Mouse (Mus musculus): ENCODE results near the gene Ccr3.
"Not testable (repeated sequence)": the region's sequence is repeated elsewhere in the genome, so short reads cannot be mapped to it uniquely, and the experiment has no call there.

Gene Ccr3

GRCm38 (mm10) chr9:124053532-124053931 lies 31.8 kb downstream of the Ccr3 start:
- in situ Hi-C loops (cut with MboI) = no loop called here

- in situ Hi-C loops (cut with MboI) = no loop called here
Measured at GRCm38 (mm10) chr9:124056158-124056709, 34.5 kb downstream of the Ccr3 start.

- in situ Hi-C loops (cut with MboI) = no loop called here
Measured at GRCm38 (mm10) chr9:124059660-124060352, 38.0 kb downstream of the Ccr3 start.

GRCm38 (mm10) chr9:124061474-124062432 lies 40.0 kb downstream of the Ccr3 start:
- in situ Hi-C loops (cut with MboI) = not testable (repeated sequence)

GRCm38 (mm10) chr9:124066572-124067103 lies 44.9 kb downstream of the Ccr3 start:
- in situ Hi-C loops (cut with MboI) = no loop called here

GRCm38 (mm10) chr9:124068098-124069058 lies 46.6 kb downstream of the Ccr3 start:
- in situ Hi-C loops (cut with MboI) = no loop called here

- in situ Hi-C loops (cut with MboI) = no loop called here
Measured at GRCm38 (mm10) chr9:124071506-124071905, 49.7 kb downstream of the Ccr3 start.

GRCm38 (mm10) chr9:124079803-124080202 lies 58.0 kb downstream of the Ccr3 start:
- in situ Hi-C loops (cut with MboI) = no loop called here

GRCm38 (mm10) chr9:124080471-124080870 lies 58.7 kb downstream of the Ccr3 start:
- in situ Hi-C loops (cut with MboI) = not testable (repeated sequence)
